21 mouse cellular contexts compared by ENCODE assay signal in the genomic region with DNA sequence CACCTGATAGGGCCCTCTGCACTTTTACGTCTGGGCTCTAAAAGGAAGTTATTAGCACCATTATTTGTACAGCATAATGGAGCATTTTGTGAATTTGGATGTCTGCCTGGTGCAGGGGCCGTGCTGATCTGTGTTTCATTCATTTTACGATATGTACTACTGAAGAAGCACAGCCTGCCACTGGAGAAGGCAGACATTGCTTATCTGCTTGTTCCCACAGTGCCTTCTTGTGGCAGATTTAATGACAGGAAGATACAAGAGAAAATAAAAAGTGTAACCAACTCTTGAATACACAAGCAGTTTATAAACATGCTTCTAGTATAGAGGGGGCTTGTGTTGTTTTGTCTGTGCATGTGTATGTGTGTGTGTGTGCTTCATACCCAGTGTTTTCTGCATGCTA. TPM values are rescaled to one million over a fixed set of nuclear protein-coding genes. Genes with fewer than 3 reads are reported as not detected.
DNase-seq lines count a peak whose midpoint lies in the region; ATAC-seq and TF ChIP-seq lines count a peak whose summit lies in the region.
"Had no signal": no experiment of that assay in that cellular context is flagged by ENCODE, and none has a peak within 500 bp of the region (broad histone marks: within the 10 kb centered on the region; RNA-seq: fewer than 3 reads in every experiment).

No protein-coding gene starts in this region.

- H3K27ac ChIP-seq in heart, postnatal 0 days (ENCODE audit: low read depth), result no peak overlapping the region
- no peak overlapping the region for H3K27ac ChIP-seq in layer of hippocampus, adult 2 months
- no peak overlapping the region for H3K27ac ChIP-seq in heart, embryonic 10.5 days
- H3K27ac ChIP-seq: liver, embryonic 14.5 days; neural tube, embryonic 15.5 days; stomach, embryonic 15.5 days had no signal

- H3K9me3 ChIP-seq in heart, postnatal 0 days (replicated peaks; ENCODE audit: control insufficient read depth, low read length), result no peaks in the 10 kb centered on the region
- H3K9me3 ChIP-seq in heart, embryonic 10.5 days, result no peaks in the 10 kb centered on the region
- H3K9me3 ChIP-seq: heart, embryonic 12.5 days; neural tube, embryonic 15.5 days; stomach, embryonic 15.5 days had no signal

- no peak overlapping the region for H3K9ac ChIP-seq in heart, postnatal 0 days (replicated peaks; ENCODE audit: low read depth, low read length)
- H3K9ac ChIP-seq: heart, embryonic 12.5 days; liver, embryonic 14.5 days; neural tube, embryonic 15.5 days; stomach, embryonic 15.5 days had no signal

- TF ChIP-seq CTCF in heart, postnatal 0 days (IDR thresholded peaks at IDR 0.05; ENCODE audit: low read depth), result peak; percentile 10; the same call in 1 of the 2 replicates
- peak; percentile 69 for TF ChIP-seq CTCF in layer of hippocampus, adult 2 months (conservative IDR thresholded peaks at IDR 0.05)

- WGBS in heart, postnatal 0 days, result 71% methylated on average over 3 of the region's 3 CpGs
- WGBS in heart, embryonic 10.5 days, result 77% methylated on average over 3 of the region's 3 CpGs

- no peaks in the 10 kb centered on the region for H3K4me1 ChIP-seq in heart, postnatal 0 days (ENCODE audit: control insufficient read depth, insufficient read depth)
- H3K4me1 ChIP-seq in heart, embryonic 10.5 days, result no peaks in the 10 kb centered on the region
- H3K4me1 ChIP-seq: heart, embryonic 12.5 days; neural tube, embryonic 15.5 days; stomach, embryonic 15.5 days had no signal

- no peak for TF ChIP-seq EP300 in heart, postnatal 0 days (IDR thresholded peaks at IDR 0.05; ENCODE audit: low read depth)

- no peak overlapping the region for H3K4me3 ChIP-seq in heart, postnatal 0 days (ENCODE audit: low read depth, low read length)
- no peak overlapping the region for H3K4me3 ChIP-seq in layer of hippocampus, adult 2 months
- H3K4me3 ChIP-seq in heart, embryonic 10.5 days, result no peak overlapping the region
- H3K4me3 ChIP-seq: heart, embryonic 12.5 days; neural tube, embryonic 15.5 days; stomach, embryonic 15.5 days had no signal

- peaks cover 50% of the 10 kb centered on the region for H3K36me3 ChIP-seq in heart, postnatal 0 days (replicated peaks; ENCODE audit: control insufficient read depth, insufficient read depth, low read length)
- H3K36me3 ChIP-seq in heart, embryonic 10.5 days, result peaks cover 66% of the 10 kb centered on the region

- H3K27me3 ChIP-seq in heart, postnatal 0 days (ENCODE audit: control insufficient read depth, insufficient read depth, low read length), result no peaks in the 10 kb centered on the region
- H3K27me3 ChIP-seq in heart, embryonic 10.5 days (ENCODE audit: insufficient read depth, poor library complexity, severe bottlenecking), result no peaks in the 10 kb centered on the region
- H3K27me3 ChIP-seq: heart, embryonic 12.5 days; neural tube, embryonic 15.5 days; stomach, embryonic 15.5 days had no signal

- no peak for ATAC-seq in heart, postnatal 0 days (ENCODE audit: insufficient read depth, low read depth)
- ATAC-seq: CD4-positive, CD25-positive, alpha-beta regulatory T cell, adult 4 months had no signal

- no peak for DNase-seq in heart, postnatal 0 days (ENCODE audit: low spot score)
- no peak for DNase-seq in heart, adult 11 months
- peak in 1 of 2 experiments; percentile 8 for DNase-seq in layer of hippocampus, adult 2 months (ENCODE audit: low spot score in 2 of 2)
- no peak for DNase-seq in layer of hippocampus, adult 8-10 months (ENCODE audit: low spot score in 2 of 2)
- DNase-seq in 416B (ENCODE audit: low read depth), result peak; percentile 20
- peak; percentile 26 for DNase-seq in MN1 (ENCODE audit: low spot score)
- DNase-seq in heart, embryonic 10.5 days (ENCODE audit: low spot score), result no peak
- no peak for DNase-seq in frontal cortex, postnatal 14 days (ENCODE audit: low spot score in 2 of 2)
- DNase-seq: cerebellum, adult 2 months; gastrocnemius, postnatal 14 days; left cerebral cortex, postnatal 4 days; retina, postnatal 1 day; thymus, postnatal 25 days had no signal

- H3K4me2 ChIP-seq in heart, postnatal 0 days (ENCODE audit: low read depth, low read length), result no peak overlapping the region
- H3K4me2 ChIP-seq: heart, embryonic 12.5 days; neural tube, embryonic 15.5 days; stomach, embryonic 15.5 days had no signal

RNA-seq across cellular contexts. Expression of gene Brca2, which starts 29.2 kb away (rescaled TPM):
- 15.8 and 22.4 TPM in 2 replicates for total RNA-seq in heart, postnatal 0 days (2014; rRNA removed; ENCODE audit: low replicate concordance)
- 8.7 and 9.9 TPM in 2 replicates for polyA plus RNA-seq in heart, postnatal 0 days (2015; fragmentation: Nextera tagmentation; extraction: Ambion mirVana)
- 1 to 10 TPM; 6.6 to 9.7 TPM for total RNA-seq in layer of hippocampus, adult 2 months (2021)
- total RNA-seq in layer of hippocampus, adult 8-10 months (2022), result 10 to 100 TPM in 1 of 4 experiments, 1 to 10 TPM in 3; 5.9 to 10.4 (median 6.8) TPM
- 27.8 and 27.9 TPM in 2 replicates for polyA plus RNA-seq in heart, embryonic 10.5 days (2016; fragmentation: Nextera tagmentation; extraction: Ambion mirVana)

RNA-seq across cellular contexts. Expression of gene Zar1l, which starts 33.7 kb away (rescaled TPM):
- not detected in 2 replicates for total RNA-seq in heart, postnatal 0 days (2014; rRNA removed; ENCODE audit: low replicate concordance)
- polyA plus RNA-seq in heart, postnatal 0 days (2015; fragmentation: Nextera tagmentation; extraction: Ambion mirVana), result not detected in 2 replicates
- total RNA-seq in layer of hippocampus, adult 2 months (2021), result not detected
- total RNA-seq in layer of hippocampus, adult 8-10 months (2022), result under 1 TPM in 1 of 4 experiments, not detected in 3; 0.43 TPM
- not detected in 2 replicates for polyA plus RNA-seq in heart, embryonic 10.5 days (2016; fragmentation: Nextera tagmentation; extraction: Ambion mirVana)
- total RNA-seq: gastrocnemius, postnatal 14 days; left cerebral cortex, postnatal 4 days; megakaryocyte, adult 5-6 weeks had no signal
- polyA plus RNA-seq: CD4-positive, CD25-positive, alpha-beta regulatory T cell, adult 4 months; cerebellum, adult 2 months; heart, embryonic 12.5 days; hindbrain, embryonic 11.5 days; liver, embryonic 14.5 days; neural tube, embryonic 15.5 days; small intestine, adult 2 months; stomach, embryonic 15.5 days had no signal

RNA-seq across cellular contexts. Expression of gene N4bp2l1, which starts 45.4 kb away (rescaled TPM):
- 0.15 TPM in 1 of 2 replicates, not detected in the other for total RNA-seq in heart, postnatal 0 days (2014; rRNA removed; ENCODE audit: low replicate concordance)
- 3.1 and 3.3 TPM in 2 replicates for polyA plus RNA-seq in heart, postnatal 0 days (2015; fragmentation: Nextera tagmentation; extraction: Ambion mirVana)
- total RNA-seq in layer of hippocampus, adult 2 months (2021), result 10 to 100 TPM; 55.5 to 57.0 TPM
- total RNA-seq in layer of hippocampus, adult 8-10 months (2022), result 10 to 100 TPM; 49.7 to 69.3 (median 56.6) TPM
- 2.0 and 2.2 TPM in 2 replicates for polyA plus RNA-seq in heart, embryonic 10.5 days (2016; fragmentation: Nextera tagmentation; extraction: Ambion mirVana)

Comparison
In these comparisons a context has a peak if more than half of its experiments do, and no peak if none do; other contexts are left out.
1. DNase-seq: peak in 416B (single experiment) and MN1 (single experiment); none in heart, postnatal 0 days (single experiment), heart, adult 11 months (single experiment), layer of hippocampus, adult 8-10 months (0 of 2), heart, embryonic 10.5 days (single experiment) and frontal cortex, postnatal 14 days (0 of 2).
2. RNA of gene N4bp2l1, which starts 45.4 kb away (total RNA-seq): 49.7 to 69.3 TPM in layer of hippocampus, adult 8-10 months and 55.5 to 57.0 TPM in layer of hippocampus, adult 2 months; 0.15 TPM in heart, postnatal 0 days; every median in the first group is over 10 times any median in the second.